Mouse (Mus musculus): ENCODE measurements at regions not wholly inside any gene's neighbourhood (a gene's known extent, or its start where the extent isn't known, plus 50 kb on each side); places are given as distances from the start of the nearest gene placed in this dataset.
A peak's percentile ranks its signal among the peaks of the same experiment; 100 is the strongest.

DNA sequence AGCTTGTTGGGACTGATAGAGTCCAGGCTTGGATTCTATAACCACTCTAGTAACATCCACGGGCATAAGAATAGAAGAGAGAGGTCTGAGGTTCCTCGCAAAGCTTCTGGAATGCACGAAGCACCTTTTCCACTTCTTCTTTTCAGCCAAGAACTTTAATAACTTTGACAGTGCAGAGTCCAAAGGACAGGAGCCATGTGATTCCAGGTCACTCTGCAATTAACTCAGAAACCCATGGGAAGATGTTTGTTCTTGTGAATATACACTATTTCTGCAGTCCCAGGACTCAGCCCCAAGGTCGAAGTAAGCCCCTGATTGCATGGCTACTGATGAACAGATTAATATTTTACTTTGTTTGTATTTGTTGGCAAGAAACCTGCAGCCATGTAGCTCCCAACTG is 113.0 kb upstream of the Nxt1 start:
- no peak for DNase-seq (ENCODE audit: low read depth in 1 of 2, low spot score in 2 of 2)

GRCm38 (mm10) chr2:148558365-148558764 is 114.0 kb upstream of the Nxt1 start:
- no peak for DNase-seq (ENCODE audit: low read depth in 1 of 2, low spot score in 2 of 2)

DNA sequence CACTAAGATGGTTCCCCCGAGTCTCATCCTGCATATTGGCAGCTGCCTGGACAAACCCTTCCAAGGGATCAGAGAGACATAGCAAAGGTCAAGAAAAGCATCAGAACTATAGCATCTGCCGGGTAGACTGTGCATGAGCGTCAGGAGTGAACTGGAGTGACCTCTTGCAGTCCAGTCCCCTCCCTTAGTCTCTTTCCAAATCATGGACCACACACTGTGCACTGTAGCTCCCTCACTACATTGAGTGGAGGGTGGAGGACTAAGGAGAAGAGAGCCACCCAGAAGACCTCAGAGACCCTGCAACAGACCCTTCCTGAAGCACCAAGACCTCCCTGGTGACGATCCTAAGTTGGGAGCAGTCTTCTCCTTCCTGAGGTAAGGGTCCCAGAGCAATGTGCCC is 107.8 kb upstream of the Cd93 start:
- DNase-seq (ENCODE audit: low read depth in 1 of 2, low spot score in 2 of 2) = no peak

GRCm38 (mm10) chr2:148549618-148550017 is 106.3 kb upstream of the Cd93 start:
- DNase-seq (ENCODE audit: low read depth in 1 of 2, low spot score in 2 of 2) = no peak

DNA sequence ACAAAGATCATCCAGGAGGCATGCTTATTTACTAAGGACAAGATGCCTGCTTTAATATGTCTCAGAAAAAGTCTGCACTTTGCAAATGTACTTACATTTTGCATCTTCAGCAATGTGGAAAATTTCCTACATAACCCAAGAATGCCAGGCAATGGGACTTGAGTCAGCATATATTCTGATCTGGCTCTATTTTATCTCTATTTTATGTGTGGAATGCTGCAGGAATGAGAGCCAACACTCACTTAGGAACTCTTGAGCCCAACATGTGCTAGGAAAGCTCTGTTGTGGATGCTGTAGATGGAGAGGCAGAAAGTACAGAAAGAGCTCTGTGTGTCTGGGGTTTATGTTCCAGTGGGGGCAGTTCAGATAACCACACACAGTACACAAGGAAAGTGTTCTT is 99.0 kb upstream of the Cd93 start:
- no peak for DNase-seq (ENCODE audit: low read depth in 1 of 2, low spot score in 2 of 2)

DNA sequence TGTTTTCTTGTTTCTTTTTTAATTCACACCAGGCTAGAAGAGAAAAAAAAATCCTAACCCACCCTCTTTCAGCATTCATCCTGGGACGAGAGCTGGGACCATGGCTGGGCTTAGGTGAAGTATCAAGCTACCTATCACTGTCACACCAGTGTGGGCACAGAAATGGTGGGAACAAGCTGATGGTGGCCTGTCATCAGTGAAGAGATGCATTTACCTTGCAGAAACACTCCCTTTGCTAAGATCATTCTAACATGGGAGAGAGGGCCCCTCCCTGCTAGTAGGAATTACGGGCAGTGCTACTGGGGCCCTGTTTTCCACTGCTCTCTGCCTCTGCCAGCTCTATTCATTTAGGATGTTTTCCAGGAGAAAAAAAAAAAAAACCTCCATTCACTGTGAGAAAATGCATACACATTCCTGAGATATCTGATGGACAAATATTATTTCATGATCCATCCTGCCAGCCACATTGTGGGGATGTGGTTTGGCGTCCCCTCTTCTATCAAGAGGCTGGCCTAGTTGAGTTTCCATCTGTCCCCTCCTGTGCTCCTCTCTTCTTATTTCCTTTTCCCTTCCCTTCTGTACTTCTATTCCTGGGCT is 94.6 kb upstream of the Cd93 start:
- DNase-seq (ENCODE audit: low read depth in 1 of 2, low spot score in 2 of 2) = no peak

DNA sequence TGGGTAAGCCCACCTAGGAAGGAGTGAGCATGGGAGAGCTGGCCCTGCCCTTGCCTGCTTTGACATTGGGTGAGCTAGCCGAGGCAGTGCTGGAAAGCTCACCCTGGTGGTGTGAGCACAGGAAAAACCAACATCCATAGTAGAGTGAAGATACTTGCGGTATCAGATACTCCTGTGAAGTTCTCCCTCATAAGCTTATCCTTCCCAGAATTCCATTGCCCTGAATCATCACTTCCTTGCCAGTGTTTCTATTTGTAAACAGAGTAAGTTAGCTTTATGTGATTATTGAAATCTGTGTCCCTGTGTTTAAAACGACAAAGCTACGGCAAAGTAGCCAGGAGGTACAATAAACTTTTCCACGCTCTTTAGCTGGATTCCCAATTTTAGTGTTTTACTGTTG is 93.9 kb upstream of the Cd93 start:
- DNase-seq (ENCODE audit: low read depth in 1 of 2, low spot score in 2 of 2) = no peak

- DNase-seq (ENCODE audit: low read depth in 1 of 2, low spot score in 2 of 2) = peak in 1 of 2 experiments; percentile 11
Measured at GRCm38 (mm10) chr2:148536608-148537007, 93.2 kb upstream of the Cd93 start.

GRCm38 (mm10) chr2:148535562-148536180 is 92.3 kb upstream of the Cd93 start:
- no peak for DNase-seq (ENCODE audit: low read depth in 1 of 2, low spot score in 2 of 2)

DNA sequence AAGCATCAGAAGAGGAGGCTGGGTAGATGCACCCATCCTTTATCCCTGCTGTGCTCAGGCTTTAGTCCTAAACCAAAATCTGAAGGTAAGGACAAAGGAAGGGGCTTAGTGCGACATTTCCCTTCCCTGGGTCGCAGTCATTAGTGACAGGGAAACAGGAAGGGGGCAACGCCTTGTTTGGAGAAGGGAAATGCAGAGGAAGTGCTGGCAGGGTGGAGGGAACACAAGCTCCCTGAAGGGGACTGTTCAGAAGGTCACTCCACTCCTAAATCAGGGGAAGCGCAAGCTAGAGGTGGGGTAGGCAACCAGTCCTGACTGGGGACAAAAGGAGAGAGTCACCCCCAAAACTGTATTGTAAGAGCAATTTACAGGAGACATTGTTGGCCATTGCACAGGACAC is 88.7 kb upstream of the Cd93 start:
- no peak for DNase-seq (ENCODE audit: low read depth in 1 of 2, low spot score in 2 of 2)

- no peak for DNase-seq (ENCODE audit: low read depth in 1 of 2, low spot score in 2 of 2)
Measured at GRCm38 (mm10) chr2:148530546-148530945, 87.2 kb upstream of the Cd93 start.

DNA sequence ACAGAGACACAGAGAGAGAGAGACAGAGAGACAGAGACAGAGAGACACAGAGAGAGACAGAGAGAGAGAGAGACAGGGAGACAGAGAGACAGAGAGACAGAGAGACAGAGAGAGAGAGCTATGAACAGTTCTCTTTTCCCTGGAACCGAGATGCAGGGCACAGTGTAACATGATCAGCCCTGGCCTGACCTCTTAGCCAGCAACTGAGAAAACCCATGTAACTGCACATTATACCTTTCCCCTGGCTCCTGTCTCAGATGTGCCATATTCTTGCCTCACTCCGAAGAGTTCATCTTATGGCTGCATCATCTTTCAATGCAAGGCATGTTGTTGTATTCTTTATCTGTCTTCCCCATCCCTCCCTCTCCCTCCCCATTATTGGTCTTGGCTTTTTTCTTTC is 86.5 kb upstream of the Cd93 start:
- no peak for DNase-seq (ENCODE audit: low read depth in 1 of 2, low spot score in 2 of 2)

GRCm38 (mm10) chr2:148527755-148528154 is 84.4 kb upstream of the Cd93 start:
- DNase-seq (ENCODE audit: low read depth in 1 of 2, low spot score in 2 of 2) = no peak

DNA sequence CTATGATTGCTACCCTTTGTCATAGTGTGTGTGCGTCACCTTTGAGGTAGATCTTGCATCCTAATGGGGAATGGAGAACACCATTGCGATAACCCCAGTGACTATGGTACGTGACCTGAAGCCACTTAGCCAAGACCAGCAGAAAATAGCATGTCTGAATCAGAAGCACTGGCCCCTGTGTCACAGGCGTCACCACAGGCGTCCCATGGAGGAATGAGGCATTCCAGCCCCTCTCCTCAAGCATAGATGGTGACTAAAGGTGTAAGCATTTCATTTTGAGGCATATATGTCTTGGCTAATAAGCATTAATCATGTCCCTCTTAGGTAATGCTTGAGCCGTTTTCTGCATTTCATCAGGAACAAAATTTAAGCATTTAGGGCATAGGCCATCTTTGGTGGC is 82.1 kb upstream of the Cd93 start:
- DNase-seq (ENCODE audit: low read depth in 1 of 2, low spot score in 2 of 2) = no peak

- DNase-seq (ENCODE audit: low read depth in 1 of 2, low spot score in 2 of 2) = no peak
Measured at GRCm38 (mm10) chr2:148523401-148523800, 80.0 kb upstream of the Cd93 start.

DNA sequence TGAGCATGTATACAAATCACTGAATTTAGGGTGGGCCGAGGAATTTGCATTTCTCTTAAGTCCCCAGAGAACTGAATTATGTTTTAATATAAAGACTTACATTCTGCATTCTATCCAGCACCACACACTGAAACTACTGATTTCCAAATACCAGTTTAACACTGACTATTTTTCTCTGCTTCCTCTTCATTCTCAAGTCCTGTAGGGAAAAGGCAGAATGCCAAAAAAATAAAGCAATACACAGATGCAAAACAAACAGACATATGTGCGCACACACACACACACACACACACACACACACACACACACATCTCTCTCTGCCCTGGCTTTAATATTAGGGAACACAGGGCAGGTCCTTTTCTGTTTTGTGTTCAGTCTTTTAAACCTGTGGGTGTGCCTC is 79.6 kb upstream of the Cd93 start:
- DNase-seq (ENCODE audit: low read depth in 1 of 2, low spot score in 2 of 2) = no peak

DNA sequence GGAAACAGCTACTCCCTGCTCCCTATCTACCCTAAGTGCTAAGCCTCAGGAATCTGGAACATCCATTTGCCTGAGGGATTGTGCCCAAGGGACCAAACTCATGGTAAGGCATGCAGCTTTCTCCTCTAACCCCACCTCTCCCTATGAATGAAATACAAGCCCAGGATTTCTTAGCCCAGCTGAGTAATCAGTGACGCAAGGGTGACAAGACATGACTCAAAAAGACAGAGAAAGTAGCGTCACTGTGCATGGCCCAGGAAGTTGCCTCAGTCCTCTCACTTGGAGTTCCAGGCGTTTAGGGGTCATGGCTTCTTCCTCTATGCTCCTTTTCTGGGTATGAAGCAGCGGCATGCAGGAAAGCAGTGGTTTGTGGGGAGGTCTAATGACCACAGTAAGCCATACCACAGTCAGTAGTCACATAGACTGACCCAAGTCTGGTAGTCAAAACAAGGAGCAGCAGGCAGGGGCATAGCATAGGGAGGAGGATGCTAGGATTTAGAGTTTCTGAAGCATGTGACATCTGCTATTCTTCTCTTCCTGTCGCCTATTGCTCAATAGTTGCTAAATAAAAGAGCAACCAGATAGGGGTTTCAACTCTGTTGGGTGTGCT is 78.7 kb upstream of the Cd93 start:
- peak; percentile 64 to 76 for DNase-seq (ENCODE audit: low read depth in 1 of 2, low spot score in 2 of 2)

GRCm38 (mm10) chr2:148520291-148520690 is 76.9 kb upstream of the Cd93 start:
- no peak for DNase-seq (ENCODE audit: low read depth in 1 of 2, low spot score in 2 of 2)

- DNase-seq (ENCODE audit: low read depth in 1 of 2, low spot score in 2 of 2) = no peak
Measured at GRCm38 (mm10) chr2:148519689-148520290, 76.4 kb upstream of the Cd93 start.

DNA sequence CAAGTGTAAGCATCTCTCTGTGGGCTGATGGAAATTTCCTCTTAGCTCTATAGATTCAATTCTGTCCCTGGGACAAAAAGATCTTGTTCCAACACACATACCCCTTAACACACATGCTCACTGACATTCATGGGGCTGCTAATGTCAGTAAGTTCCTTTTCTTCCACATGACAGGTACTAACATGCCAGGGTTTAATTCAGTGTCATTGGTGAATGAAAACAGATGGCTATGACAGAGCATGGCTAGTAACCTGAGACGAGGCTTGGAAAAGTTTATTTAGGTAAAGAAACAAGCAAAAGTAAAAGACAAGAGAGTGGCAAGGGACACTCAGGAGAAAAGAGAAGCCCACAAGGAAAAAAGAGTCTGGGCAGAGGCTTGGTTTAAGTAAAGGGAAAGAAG is 74.5 kb upstream of the Cd93 start:
- no peak for DNase-seq (ENCODE audit: low read depth in 1 of 2, low spot score in 2 of 2)

- DNase-seq (ENCODE audit: low read depth in 1 of 2, low spot score in 2 of 2) = no peak
Measured at GRCm38 (mm10) chr2:148510008-148510681, 66.8 kb upstream of the Cd93 start.

GRCm38 (mm10) chr2:148509357-148509756 is 66.0 kb upstream of the Cd93 start:
- DNase-seq (ENCODE audit: low read depth in 1 of 2, low spot score in 2 of 2) = no peak

Data from monocyte, adult 2 months (primary cell).